ENCODE assay signal across 22 mouse cellular contexts in genomic region chr1:189314495-189314894, GRCm38 (mm10).
DNase-seq lines count a peak whose midpoint lies in the region; ATAC-seq and TF ChIP-seq lines count a peak whose summit lies in the region.
"Had no signal": no experiment of that assay in that cellular context is flagged by ENCODE, and none has a peak within 500 bp of the region (broad histone marks: within the 10 kb centered on the region; RNA-seq: fewer than 3 reads in every experiment).

No protein-coding gene starts in this region.

- TF ChIP-seq CTCF in midbrain, postnatal 0 days (IDR thresholded peaks at IDR 0.05), result no peak

- no peak overlapping the region for H3K27ac ChIP-seq in midbrain, embryonic 13.5 days
- H3K27ac ChIP-seq in midbrain, postnatal 0 days (ENCODE audit: low read depth, low read length), result no peak overlapping the region
- no peak overlapping the region for H3K27ac ChIP-seq in midbrain, embryonic 16.5 days (ENCODE audit: low read length)
- no peak overlapping the region for H3K27ac ChIP-seq in midbrain, embryonic 10.5 days (replicated peaks)
- H3K27ac ChIP-seq: embryonic facial prominence, embryonic 13.5 days; embryonic facial prominence, embryonic 15.5 days; forebrain, embryonic 10.5 days; forebrain, embryonic 12.5 days had no signal

- WGBS in midbrain, embryonic 13.5 days, result 78% methylated on average over 6 of the region's 6 CpGs
- 80% methylated on average over 6 of the region's 6 CpGs for whole genome bisulfite sequencing in midbrain, postnatal 0 days
- WGBS in midbrain, embryonic 16.5 days, result 73% methylated on average over 6 of the region's 6 CpGs
- WGBS in midbrain, embryonic 10.5 days, result 81% methylated on average over 6 of the region's 6 CpGs

- H3K9me3 ChIP-seq in midbrain, embryonic 13.5 days, result no peaks in the 10 kb centered on the region
- no peaks in the 10 kb centered on the region for H3K9me3 ChIP-seq in midbrain, postnatal 0 days (ENCODE audit: low read length)
- no peaks in the 10 kb centered on the region for H3K9me3 ChIP-seq in midbrain, embryonic 16.5 days (replicated peaks; ENCODE audit: control insufficient read depth, low read length, poor library complexity, severe bottlenecking)
- H3K9me3 ChIP-seq in midbrain, embryonic 10.5 days (replicated peaks), result no peaks in the 10 kb centered on the region
- H3K9me3 ChIP-seq: embryonic facial prominence, embryonic 13.5 days; embryonic facial prominence, embryonic 15.5 days; forebrain, embryonic 10.5 days; forebrain, embryonic 12.5 days had no signal

- H3K36me3 ChIP-seq in midbrain, embryonic 13.5 days, result no peaks in the 10 kb centered on the region
- H3K36me3 ChIP-seq in midbrain, postnatal 0 days (ENCODE audit: insufficient read depth, low read length), result no peaks in the 10 kb centered on the region
- H3K36me3 ChIP-seq in midbrain, embryonic 16.5 days (ENCODE audit: control insufficient read depth, insufficient read depth, low read length), result no peaks in the 10 kb centered on the region
- no peaks in the 10 kb centered on the region for H3K36me3 ChIP-seq in midbrain, embryonic 10.5 days
- H3K36me3 ChIP-seq: embryonic facial prominence, embryonic 13.5 days; embryonic facial prominence, embryonic 15.5 days; forebrain, embryonic 10.5 days; forebrain, embryonic 12.5 days had no signal

- no peaks in the 10 kb centered on the region for H3K27me3 ChIP-seq in midbrain, embryonic 13.5 days
- no peaks in the 10 kb centered on the region for H3K27me3 ChIP-seq in midbrain, postnatal 0 days (ENCODE audit: insufficient read depth, low read length)
- no peaks in the 10 kb centered on the region for H3K27me3 ChIP-seq in midbrain, embryonic 16.5 days (ENCODE audit: control insufficient read depth, insufficient read depth, low read depth, low read length)
- H3K27me3 ChIP-seq in midbrain, embryonic 10.5 days (ENCODE audit: low read depth, poor library complexity, severe bottlenecking), result no peaks in the 10 kb centered on the region
- H3K27me3 ChIP-seq: embryonic facial prominence, embryonic 13.5 days; embryonic facial prominence, embryonic 15.5 days; forebrain, embryonic 12.5 days had no signal

- H3K4me2 ChIP-seq in midbrain, embryonic 13.5 days (replicated peaks), result no peak overlapping the region
- no peak overlapping the region for H3K4me2 ChIP-seq in midbrain, postnatal 0 days (ENCODE audit: low read depth, low read length, poor library complexity, severe bottlenecking)
- no peak overlapping the region for H3K4me2 ChIP-seq in midbrain, embryonic 16.5 days (ENCODE audit: low read length)
- H3K4me2 ChIP-seq: embryonic facial prominence, embryonic 13.5 days; embryonic facial prominence, embryonic 15.5 days; forebrain, embryonic 12.5 days had no signal

- H3K4me1 ChIP-seq in midbrain, embryonic 13.5 days (replicated peaks), result peaks cover 7% of the 10 kb centered on the region; the same call in 1 of the 2 replicates
- no peaks in the 10 kb centered on the region for H3K4me1 ChIP-seq in midbrain, postnatal 0 days (ENCODE audit: insufficient read depth, low read length)
- H3K4me1 ChIP-seq in midbrain, embryonic 16.5 days (ENCODE audit: control insufficient read depth, insufficient read depth, low read length), result peaks cover under 1% of the 10 kb centered on the region; the same call in 1 of the 2 replicates
- H3K4me1 ChIP-seq in midbrain, embryonic 10.5 days, result peaks cover 4% of the 10 kb centered on the region
- H3K4me1 ChIP-seq: embryonic facial prominence, embryonic 15.5 days had no signal

- no peak for DNase-seq in midbrain, postnatal 0 days (ENCODE audit: low spot score)
- DNase-seq in midbrain, embryonic 10.5 days (ENCODE audit: low spot score), result no peak
- DNase-seq in kidney, postnatal 10 days, result no peak
- DNase-seq: adrenal gland, adult 2 months; adrenal gland, postnatal 10 days; adrenal gland, postnatal 25 days; cerebellum, adult 11 months; cerebellum, adult 18-20 months; cerebellum, adult 8-10 months; cerebellum, adult 9-11 months; cerebellum, postnatal 14 days; cerebellum, postnatal 36 days; embryo, embryonic 11 days had no signal

- ATAC-seq in midbrain, embryonic 13.5 days, result 0 out of 2 replicates have a peak, but pooled peaks have one; percentile 14
- no peak for ATAC-seq in midbrain, postnatal 0 days (ENCODE audit: low FRiP score)
- peak; percentile 54; the same call in 1 of the 2 replicates for ATAC-seq in midbrain, embryonic 16.5 days
- ATAC-seq: forebrain, embryonic 14.5 days; forebrain, embryonic 16.5 days had no signal

- H3K9ac ChIP-seq in midbrain, embryonic 13.5 days (replicated peaks), result no peak overlapping the region
- no peak overlapping the region for H3K9ac ChIP-seq in midbrain, postnatal 0 days (replicated peaks; ENCODE audit: low read length, poor library complexity, severe bottlenecking)
- H3K9ac ChIP-seq in midbrain, embryonic 16.5 days (ENCODE audit: low read depth, low read length), result no peak overlapping the region
- H3K9ac ChIP-seq: embryonic facial prominence, embryonic 13.5 days; embryonic facial prominence, embryonic 15.5 days; forebrain, embryonic 12.5 days had no signal

- no peak overlapping the region for H3K4me3 ChIP-seq in midbrain, embryonic 13.5 days (replicated peaks)
- H3K4me3 ChIP-seq in midbrain, postnatal 0 days (ENCODE audit: low read depth, low read length), result no peak overlapping the region
- no peak overlapping the region for H3K4me3 ChIP-seq in midbrain, embryonic 16.5 days (ENCODE audit: low read depth, low read length)
- no peak overlapping the region for H3K4me3 ChIP-seq in midbrain, embryonic 10.5 days
- H3K4me3 ChIP-seq: embryonic facial prominence, embryonic 13.5 days; embryonic facial prominence, embryonic 15.5 days; erythroblast, embryonic 14.5 days; forebrain, embryonic 10.5 days; forebrain, embryonic 12.5 days had no signal
